ENCODE assay signal across 22 mouse cellular contexts in the genomic region with DNA sequence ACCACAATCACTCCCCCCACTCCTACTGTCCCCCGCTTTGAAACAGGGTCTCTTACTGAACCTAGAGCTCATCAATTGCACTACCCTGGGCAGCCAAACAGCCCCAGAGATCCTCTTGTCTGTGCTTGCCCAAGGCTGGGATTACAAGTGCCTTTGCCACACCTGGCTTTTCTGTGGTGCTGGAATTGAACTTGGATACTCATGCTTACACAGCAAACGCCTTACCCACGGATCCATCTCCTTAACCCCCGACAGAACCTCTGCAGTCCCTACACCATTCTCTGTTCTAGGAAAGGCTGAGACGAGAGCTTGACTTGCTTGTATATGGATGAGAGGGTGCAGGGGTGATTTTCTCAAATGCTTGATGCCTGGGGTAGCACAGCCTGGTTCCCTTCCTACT.
DNase-seq lines count a peak whose midpoint lies in the region; ATAC-seq lines count a peak whose summit lies in the region.
"Had no signal": no experiment of that assay in that cellular context is flagged by ENCODE, and none has a peak within 500 bp of the region (broad histone marks: within the 10 kb centered on the region; RNA-seq: fewer than 3 reads in every experiment).

No protein-coding gene starts in this region.

- no peak overlapping the region for H3K4me2 ChIP-seq in heart, embryonic 13.5 days
- H3K4me2 ChIP-seq in kidney, embryonic 14.5 days (replicated peaks; ENCODE audit: low read depth, low read length), result no peak overlapping the region
- no peak overlapping the region for H3K4me2 ChIP-seq in midbrain, embryonic 11.5 days
- H3K4me2 ChIP-seq in midbrain, embryonic 15.5 days, result no peak overlapping the region
- H3K4me2 ChIP-seq: forebrain, embryonic 13.5 days; limb, embryonic 12.5 days; liver, embryonic 15.5 days; midbrain, embryonic 12.5 days; neural tube, embryonic 13.5 days had no signal

- no peak for ATAC-seq in heart, embryonic 13.5 days (ENCODE audit: extremely low read depth, insufficient number of reproducible peaks, low FRiP score, low TSS enrichment)
- no peak for ATAC-seq in kidney, embryonic 14.5 days (ENCODE audit: low FRiP score, low TSS enrichment)
- ATAC-seq in midbrain, embryonic 11.5 days (ENCODE audit: low FRiP score), result no peak
- ATAC-seq in midbrain, embryonic 15.5 days (replicated peaks), result no peak
- ATAC-seq: forebrain, embryonic 13.5 days; hindbrain, embryonic 16.5 days had no signal

- no peak for DNase-seq in heart, adult 9 months (ENCODE audit: low spot score in 2 of 2)
- DNase-seq in kidney, adult 11 months, result no peak
- DNase-seq in midbrain, embryonic 11.5 days (ENCODE audit: low spot score, missing footprints), result peak; percentile 12
- no peak for DNase-seq in spleen, postnatal 14 days (ENCODE audit: low spot score in 2 of 2)
- DNase-seq: adrenal gland, adult 2 months; adrenal gland, postnatal 36 days; B cell, adult 2 months; cerebellum, adult 2 months; cerebellum, postnatal 14 days; gastrocnemius, postnatal 36 days; kidney, postnatal 10 days; lung, postnatal 36 days; thymus, postnatal 4 days had no signal

- H3K4me3 ChIP-seq in heart, embryonic 13.5 days, result no peak overlapping the region
- H3K4me3 ChIP-seq in kidney, embryonic 14.5 days (ENCODE audit: low read length), result no peak overlapping the region
- no peak overlapping the region for H3K4me3 ChIP-seq in midbrain, embryonic 11.5 days (ENCODE audit: low read depth, low read length)
- H3K4me3 ChIP-seq in midbrain, embryonic 15.5 days, result no peak overlapping the region
- H3K4me3 ChIP-seq: forebrain, embryonic 13.5 days; limb, embryonic 12.5 days; liver, embryonic 15.5 days; midbrain, embryonic 12.5 days; neural tube, embryonic 13.5 days had no signal

- peaks cover 72% of the 10 kb centered on the region for H3K36me3 ChIP-seq in heart, embryonic 13.5 days
- H3K36me3 ChIP-seq in kidney, embryonic 14.5 days (ENCODE audit: control insufficient read depth, insufficient read depth, low read length), result peaks cover 30% of the 10 kb centered on the region; the same call in 1 of the 2 replicates
- H3K36me3 ChIP-seq in midbrain, embryonic 11.5 days (ENCODE audit: control insufficient read depth, insufficient read depth, low read length), result no peaks in the 10 kb centered on the region
- no peaks in the 10 kb centered on the region for H3K36me3 ChIP-seq in midbrain, embryonic 15.5 days (replicated peaks)
- H3K36me3 ChIP-seq: midbrain, embryonic 12.5 days; neural tube, embryonic 13.5 days had no signal

- peak overlapping the region; percentile 70; the same call in 1 of the 2 replicates for H3K27ac ChIP-seq in heart, embryonic 13.5 days (replicated peaks)
- H3K27ac ChIP-seq in kidney, embryonic 14.5 days (ENCODE audit: low read depth, low read length), result peak overlapping the region; percentile 51; the same call in 1 of the 2 replicates
- no peak overlapping the region for H3K27ac ChIP-seq in midbrain, embryonic 11.5 days (ENCODE audit: low read depth, low read length)
- H3K27ac ChIP-seq in midbrain, embryonic 15.5 days, result no peak overlapping the region
- H3K27ac ChIP-seq: forebrain, embryonic 13.5 days; limb, embryonic 12.5 days; liver, embryonic 15.5 days; midbrain, embryonic 12.5 days; neural tube, embryonic 13.5 days had no signal

- 81% methylated on average over 5 of the region's 5 CpGs for WGBS in heart, embryonic 13.5 days
- WGBS in kidney, embryonic 14.5 days, result 81% methylated on average over 5 of the region's 5 CpGs
- WGBS in midbrain, embryonic 11.5 days, result 90% methylated on average over 5 of the region's 5 CpGs
- 89% methylated on average over 5 of the region's 5 CpGs for WGBS in midbrain, embryonic 15.5 days

- no peaks in the 10 kb centered on the region for H3K27me3 ChIP-seq in heart, embryonic 13.5 days (replicated peaks)
- H3K27me3 ChIP-seq in kidney, embryonic 14.5 days (ENCODE audit: control insufficient read depth, insufficient read depth, low read length), result no peaks in the 10 kb centered on the region
- H3K27me3 ChIP-seq in midbrain, embryonic 11.5 days (ENCODE audit: control insufficient read depth, insufficient read depth, low read length), result no peaks in the 10 kb centered on the region
- H3K27me3 ChIP-seq in midbrain, embryonic 15.5 days (replicated peaks), result no peaks in the 10 kb centered on the region
- H3K27me3 ChIP-seq: forebrain, embryonic 13.5 days; limb, embryonic 12.5 days; liver, embryonic 15.5 days; midbrain, embryonic 12.5 days; neural tube, embryonic 13.5 days had no signal

- H3K4me1 ChIP-seq in heart, embryonic 13.5 days, result peaks cover 22% of the 10 kb centered on the region
- peaks cover 17% of the 10 kb centered on the region; the same call in 1 of the 2 replicates for H3K4me1 ChIP-seq in kidney, embryonic 14.5 days (ENCODE audit: control insufficient read depth, insufficient read depth, low read length)
- no peaks in the 10 kb centered on the region for H3K4me1 ChIP-seq in midbrain, embryonic 11.5 days (ENCODE audit: control insufficient read depth, insufficient read depth, low read length)
- H3K4me1 ChIP-seq in midbrain, embryonic 15.5 days, result no peaks in the 10 kb centered on the region
- H3K4me1 ChIP-seq: forebrain, embryonic 13.5 days; limb, embryonic 12.5 days; liver, embryonic 15.5 days; midbrain, embryonic 12.5 days; neural tube, embryonic 13.5 days had no signal

- H3K9ac ChIP-seq in heart, embryonic 13.5 days, result no peak overlapping the region
- no peak overlapping the region for H3K9ac ChIP-seq in kidney, embryonic 14.5 days (ENCODE audit: low read depth, low read length)
- no peak overlapping the region for H3K9ac ChIP-seq in midbrain, embryonic 11.5 days (ENCODE audit: low read length)
- H3K9ac ChIP-seq in midbrain, embryonic 15.5 days, result no peak overlapping the region
- H3K9ac ChIP-seq: forebrain, embryonic 13.5 days; limb, embryonic 12.5 days; liver, embryonic 15.5 days; midbrain, embryonic 12.5 days; neural tube, embryonic 13.5 days had no signal

- H3K9me3 ChIP-seq in heart, embryonic 13.5 days, result no peaks in the 10 kb centered on the region
- no peaks in the 10 kb centered on the region for H3K9me3 ChIP-seq in kidney, embryonic 14.5 days (ENCODE audit: control insufficient read depth, low read length)
- no peaks in the 10 kb centered on the region for H3K9me3 ChIP-seq in midbrain, embryonic 11.5 days (ENCODE audit: control insufficient read depth, low read length)
- no peaks in the 10 kb centered on the region for H3K9me3 ChIP-seq in midbrain, embryonic 15.5 days
- H3K9me3 ChIP-seq: forebrain, embryonic 13.5 days; limb, embryonic 12.5 days; liver, embryonic 15.5 days; midbrain, embryonic 12.5 days; neural tube, embryonic 13.5 days had no signal

Comparison
In these comparisons a context has a peak if more than half of its experiments do, and no peak if none do; other contexts are left out.
1. H3K27ac ChIP-seq: peak in heart, embryonic 13.5 days (single experiment) and kidney, embryonic 14.5 days (single experiment); none in midbrain, embryonic 11.5 days (single experiment) and midbrain, embryonic 15.5 days (single experiment).